Mouse (Mus musculus) heart, embryonic 11.5 days (tissue): ENCODE measurements at regions not wholly inside any gene's neighbourhood (a gene's known extent, or its start where the extent isn't known, plus 50 kb on each side); places are given as distances from the start of the nearest gene placed in this dataset.

Source experiments
- ATAC-seq: fragments of 200-750 bp; cut with Nextera tagmentation; replicated peaks from 2 replicates; pipeline ENCODE4 v1.8.0; 2017; ENCODE audit warnings: moderate library complexity; ENCODE audit not compliant: insufficient number of reproducible peaks, low FRiP score, low TSS enrichment
- H3K27ac ChIP-seq: fragments of 300-500 bp; sonication (generic); 2 replicates; pipeline ENCODE4 v1.5.1; 2014; ENCODE audit warnings: mild to moderate bottlenecking, low read depth, low read length
- H3K27me3 ChIP-seq: fragments of 300-500 bp; sonication (generic); 2 replicates; pipeline ENCODE4 v1.6.1; 2014; ENCODE audit warnings: mild to moderate bottlenecking, low read length, mixed read lengths; ENCODE audit not compliant: control insufficient read depth, insufficient read depth
- H3K36me3 ChIP-seq: fragments of 300-500 bp; sonication (generic); 2 replicates; pipeline ENCODE4 v1.6.1; 2014; ENCODE audit warnings: mild to moderate bottlenecking, low read length, moderate library complexity, mixed read lengths; ENCODE audit not compliant: control insufficient read depth, insufficient read depth
- H3K4me1 ChIP-seq: fragments of 300-500 bp; sonication (generic); 2 replicates; pipeline ENCODE4 v1.6.1; 2014; ENCODE audit warnings: low read length; ENCODE audit not compliant: control insufficient read depth, insufficient read depth
- H3K4me2 ChIP-seq: fragments of 300-500 bp; sonication (generic); 2 replicates; pipeline ENCODE4 v1.6.1; 2014; ENCODE audit warnings: mild to moderate bottlenecking, moderate library complexity
- H3K4me3 ChIP-seq: fragments of 300-500 bp; sonication (generic); 2 replicates; pipeline ENCODE4 v1.5.1; 2014; ENCODE audit warnings: low read depth, low read length
- H3K9ac ChIP-seq: fragments of 300-500 bp; sonication (generic); 2 replicates; pipeline ENCODE4 v1.6.1; 2014; ENCODE audit warnings: mild to moderate bottlenecking, low read depth, low read length, moderate library complexity
- H3K9me3 ChIP-seq: fragments of 300-500 bp; sonication (generic); replicated peaks from 2 replicates; pipeline ENCODE4 v1.6.1; 2016; ENCODE audit warnings: low read length; ENCODE audit not compliant: control insufficient read depth
- WGBS: fragments of 180-500 bp; shearing (Covaris S2); extraction: QIAGEN DNeasy Blood & Tissue Kit; methylation state at CpG from one replicate; pipeline ENCODE4 v1.1.7; 2014; ENCODE audit not compliant: insufficient replicate concordance; 5-methylcytosine and 5-hydroxymethylcytosine counted together

DNA sequence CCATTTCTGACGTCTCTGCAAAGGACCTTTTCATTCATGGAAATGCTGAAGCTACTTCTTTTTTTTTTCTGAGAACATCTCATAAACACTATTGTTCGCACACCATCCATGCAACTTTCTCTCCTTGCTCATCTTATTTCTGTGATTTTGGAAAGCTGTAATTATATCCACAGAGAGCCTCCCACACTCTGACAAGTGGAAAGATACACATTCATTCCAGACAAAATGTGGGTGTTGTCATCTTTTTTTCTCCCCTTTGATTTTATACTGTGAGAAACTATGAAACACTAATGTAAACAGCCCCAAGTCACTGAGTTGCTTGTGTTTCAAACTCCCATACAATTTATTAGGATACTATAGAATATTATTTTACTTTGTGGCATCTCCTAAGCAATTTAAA is 129.6 kb upstream of the Galnt5 start:
- Histone ChIP-seq H3K4me3 (no peak overlapping the region), H3K4me1 (no peaks in the 10 kb centered on the region), H3K9ac (no peak overlapping the region), H3K27me3 (no peaks in the 10 kb centered on the region), H3K9me3 (no peaks in the 10 kb centered on the region), H3K4me2 (no peak overlapping the region), H3K27ac (no peak overlapping the region), H3K36me3 (no peaks in the 10 kb centered on the region; the same call in 1 of the 2 replicates)
- ATAC-seq, result no peak
- 65% methylated on average over 2 of the region's 2 CpGs for WGBS

DNA sequence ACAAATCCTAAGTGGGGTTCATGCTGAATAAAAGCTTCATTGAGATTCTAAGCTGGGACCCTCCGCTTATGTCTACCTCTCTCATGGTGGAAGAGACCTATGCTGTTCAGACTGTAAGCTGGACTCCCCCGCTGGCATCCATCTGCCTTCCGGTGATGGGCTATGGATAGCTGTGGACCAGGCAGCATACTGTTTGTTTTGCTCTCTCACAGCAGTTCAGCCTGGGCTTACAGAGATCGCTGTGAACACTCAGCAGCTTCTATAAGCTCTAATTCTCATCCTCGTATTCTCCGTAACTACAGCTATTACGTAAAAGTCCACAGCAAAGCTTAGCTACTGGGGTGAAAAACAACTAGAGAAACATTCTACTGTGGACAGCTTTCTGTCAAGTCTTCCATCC is 97.5 kb upstream of the Galnt5 start:
- ATAC-seq, result no peak
- WGBS, result 88% methylated on average over 7 of the region's 7 CpGs
- H3K4me2 ChIP-seq, result no peak overlapping the region
- no peak overlapping the region for H3K4me3 ChIP-seq
- no peaks in the 10 kb centered on the region for H3K36me3 ChIP-seq
- H3K27me3 ChIP-seq, result no peaks in the 10 kb centered on the region
- H3K4me1 ChIP-seq, result no peaks in the 10 kb centered on the region
- no peaks in the 10 kb centered on the region for H3K9me3 ChIP-seq
- H3K9ac ChIP-seq, result no peak overlapping the region
- no peak overlapping the region for H3K27ac ChIP-seq

DNA sequence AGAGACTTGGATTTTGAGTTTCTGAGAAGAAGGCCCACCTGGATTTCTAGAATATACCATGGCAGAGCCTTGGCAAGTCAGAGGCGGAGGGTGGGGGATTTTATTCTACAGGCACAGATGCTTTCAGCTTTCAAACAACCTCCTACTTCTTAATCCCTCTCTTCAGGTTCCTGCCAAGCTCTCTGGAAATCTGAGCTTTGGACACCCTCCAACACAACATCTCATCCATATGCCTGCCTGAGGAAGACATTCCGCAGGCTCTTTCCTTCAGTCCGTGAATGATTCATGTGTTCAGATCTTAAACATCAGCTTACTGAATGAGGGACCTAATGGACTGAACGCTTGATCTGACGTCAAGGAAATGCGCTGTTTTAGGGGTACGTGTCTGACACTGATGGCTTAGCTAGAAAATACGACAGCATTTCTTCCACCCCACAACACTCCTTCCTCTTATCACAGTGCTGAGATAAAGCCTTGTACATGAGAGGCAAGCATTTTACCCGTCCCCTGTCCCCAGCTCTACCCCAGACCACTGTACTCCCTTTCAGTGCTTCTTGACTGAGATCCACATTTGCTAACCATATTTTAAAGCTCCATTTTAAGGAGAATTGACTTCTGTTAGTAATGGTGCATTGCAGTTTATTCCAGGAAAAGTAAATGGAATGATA is 97.0 kb upstream of the Galnt5 start:
- WGBS, result 49% methylated on average over 9 of the region's 9 CpGs
- no peaks in the 10 kb centered on the region for H3K9me3 ChIP-seq
- H3K27ac ChIP-seq, result no peak overlapping the region
- H3K4me3 ChIP-seq, result no peak overlapping the region
- H3K4me2 ChIP-seq, result no peak overlapping the region
- H3K36me3 ChIP-seq, result no peaks in the 10 kb centered on the region
- ATAC-seq, result no peak
- no peak overlapping the region for H3K9ac ChIP-seq
- no peaks in the 10 kb centered on the region for H3K4me1 ChIP-seq
- H3K27me3 ChIP-seq, result no peaks in the 10 kb centered on the region

DNA sequence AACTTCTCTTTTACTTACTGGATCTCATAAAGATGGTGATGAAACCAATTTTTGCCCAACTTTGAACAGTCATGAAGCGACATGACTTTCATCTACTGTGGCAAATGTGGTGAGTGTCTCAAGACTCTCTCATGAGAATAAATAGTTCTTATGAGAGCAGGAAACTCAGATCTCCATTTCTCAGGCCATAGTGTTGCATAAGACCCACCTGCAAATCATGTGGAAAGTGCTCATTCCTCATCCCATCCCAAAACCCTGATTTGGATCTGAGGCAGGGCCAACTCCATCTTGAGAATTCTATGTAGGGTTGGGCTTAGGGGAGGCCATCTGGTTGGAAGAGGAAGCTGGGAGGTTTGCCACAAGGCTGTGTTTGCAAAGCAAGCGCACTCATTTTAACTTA is 92.5 kb upstream of the Galnt5 start:
- Histone ChIP-seq H3K27ac (no peak overlapping the region), H3K4me2 (no peak overlapping the region), H3K36me3 (no peaks in the 10 kb centered on the region), H3K4me3 (no peak overlapping the region), H3K4me1 (no peaks in the 10 kb centered on the region), H3K9ac (no peak overlapping the region), H3K27me3 (no peaks in the 10 kb centered on the region), H3K9me3 (no peaks in the 10 kb centered on the region)
- 78% methylated on average over 2 of the region's 2 CpGs for WGBS
- no peak for ATAC-seq

DNA sequence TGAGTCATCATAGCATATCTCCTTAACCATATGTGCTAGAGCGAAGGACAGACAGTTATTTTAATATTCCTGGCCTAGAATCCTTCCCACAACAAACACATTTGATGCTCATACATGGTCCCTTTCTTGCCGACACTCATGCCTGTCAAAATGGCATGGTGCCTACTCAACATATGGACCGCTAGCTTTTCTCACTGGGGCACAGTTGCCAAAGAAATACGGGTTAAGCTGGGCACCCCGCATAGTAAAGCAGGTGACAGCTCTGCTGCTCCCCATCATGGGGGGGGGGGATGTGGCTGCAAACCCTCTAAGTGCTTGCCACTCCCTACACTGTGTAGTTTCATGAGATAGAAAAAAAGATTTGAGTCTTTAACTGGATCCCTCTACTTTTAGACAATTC is 90.7 kb upstream of the Galnt5 start:
- H3K4me2 ChIP-seq, result no peak overlapping the region
- H3K9ac ChIP-seq, result no peak overlapping the region
- no peaks in the 10 kb centered on the region for H3K4me1 ChIP-seq
- 81% methylated on average over 5 of the region's 5 CpGs for WGBS
- no peaks in the 10 kb centered on the region for H3K9me3 ChIP-seq
- H3K27ac ChIP-seq, result no peak overlapping the region
- no peaks in the 10 kb centered on the region for H3K27me3 ChIP-seq
- no peaks in the 10 kb centered on the region for H3K36me3 ChIP-seq
- ATAC-seq, result no peak
- no peak overlapping the region for H3K4me3 ChIP-seq

DNA sequence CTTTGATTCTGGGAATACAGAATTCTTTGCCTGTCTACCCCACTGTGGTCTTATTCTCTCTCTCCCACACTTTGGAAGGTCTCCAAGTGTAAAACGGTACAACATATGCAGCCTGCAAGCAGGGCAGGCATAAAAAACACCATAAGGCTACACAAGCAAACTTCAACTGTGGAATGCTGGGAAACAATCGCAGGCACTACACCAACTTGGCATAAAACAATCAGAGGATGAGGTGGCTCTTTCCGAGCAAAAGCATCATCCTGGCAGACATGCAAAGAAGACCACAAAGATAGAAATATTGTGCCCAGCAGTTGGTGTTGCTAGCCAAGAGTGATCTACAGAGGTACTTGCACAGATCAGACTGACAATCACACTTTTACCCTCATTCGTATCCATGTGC is 88.0 kb upstream of the Galnt5 start:
- H3K27me3 ChIP-seq, result no peaks in the 10 kb centered on the region
- H3K36me3 ChIP-seq, result no peaks in the 10 kb centered on the region
- no peak for ATAC-seq
- WGBS, result 84% methylated on average over 4 of the region's 4 CpGs
- no peak overlapping the region for H3K27ac ChIP-seq
- no peak overlapping the region for H3K4me2 ChIP-seq
- no peaks in the 10 kb centered on the region for H3K4me1 ChIP-seq
- no peaks in the 10 kb centered on the region for H3K9me3 ChIP-seq
- no peak overlapping the region for H3K9ac ChIP-seq
- no peak overlapping the region for H3K4me3 ChIP-seq

DNA sequence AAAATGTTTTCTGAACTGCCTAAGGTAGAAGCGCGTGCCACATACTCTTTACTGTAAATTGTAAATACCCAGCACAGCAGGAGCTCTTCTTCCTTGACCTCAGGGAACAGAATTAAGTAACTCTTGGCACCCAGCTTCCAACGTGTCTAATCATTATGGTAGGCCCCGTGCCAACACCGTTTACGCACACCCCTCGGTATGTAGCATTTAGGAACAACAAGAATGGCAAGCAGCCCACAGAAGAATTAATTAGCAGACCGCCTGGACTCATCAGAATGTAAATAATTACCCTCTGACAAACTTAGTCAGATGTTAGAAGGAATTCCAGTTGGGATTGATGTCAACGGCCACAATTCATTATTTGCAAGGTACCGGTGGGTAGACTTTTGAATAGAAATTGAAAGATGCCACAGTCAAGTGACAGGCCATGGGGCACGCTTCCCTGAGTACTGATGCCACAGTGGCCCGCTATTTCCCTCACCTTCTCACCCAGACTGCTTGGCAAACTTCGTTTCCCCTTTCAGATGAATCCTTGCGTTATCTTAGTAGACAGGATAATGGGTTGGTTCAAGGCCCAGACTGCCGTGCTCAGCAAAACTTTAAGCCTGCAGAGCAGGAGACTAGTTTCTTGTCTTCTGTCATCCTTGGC is 81.2 kb upstream of the Galnt5 start:
- no peaks in the 10 kb centered on the region for H3K36me3 ChIP-seq
- no peak for ATAC-seq
- no peak overlapping the region for H3K27ac ChIP-seq
- no peaks in the 10 kb centered on the region for H3K27me3 ChIP-seq
- no peak overlapping the region for H3K9ac ChIP-seq
- no peak overlapping the region for H3K4me2 ChIP-seq
- WGBS, result 81% methylated on average over 15 of the region's 15 CpGs
- H3K9me3 ChIP-seq, result no peaks in the 10 kb centered on the region
- no peaks in the 10 kb centered on the region for H3K4me1 ChIP-seq
- no peak overlapping the region for H3K4me3 ChIP-seq

DNA sequence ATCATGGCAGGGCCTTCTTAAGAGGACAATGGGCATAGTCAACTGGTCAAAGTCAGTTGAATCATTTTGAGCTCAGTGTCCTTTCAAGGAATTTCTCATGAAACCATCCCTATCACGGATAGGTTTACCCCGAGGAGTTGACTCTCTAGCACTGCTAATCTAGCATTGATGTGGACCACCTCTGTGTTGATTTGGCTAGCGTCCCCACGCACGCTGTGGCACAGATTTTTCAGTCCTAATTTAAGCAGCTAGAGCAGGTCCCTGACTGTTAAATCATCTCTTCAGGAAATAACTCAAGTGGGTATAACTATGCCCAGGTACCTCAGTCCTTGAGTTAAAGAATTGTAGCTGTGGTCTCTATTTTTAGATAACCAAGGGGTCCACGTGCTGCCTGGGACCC is 80.0 kb upstream of the Galnt5 start:
- no peak for ATAC-seq
- H3K4me3 ChIP-seq, result no peak overlapping the region
- H3K9me3 ChIP-seq, result no peaks in the 10 kb centered on the region
- no peak overlapping the region for H3K4me2 ChIP-seq
- no peaks in the 10 kb centered on the region for H3K36me3 ChIP-seq
- WGBS, result 78% methylated on average over 6 of the region's 6 CpGs
- H3K27ac ChIP-seq, result no peak overlapping the region
- no peak overlapping the region for H3K9ac ChIP-seq
- no peaks in the 10 kb centered on the region for H3K27me3 ChIP-seq
- no peaks in the 10 kb centered on the region for H3K4me1 ChIP-seq

DNA sequence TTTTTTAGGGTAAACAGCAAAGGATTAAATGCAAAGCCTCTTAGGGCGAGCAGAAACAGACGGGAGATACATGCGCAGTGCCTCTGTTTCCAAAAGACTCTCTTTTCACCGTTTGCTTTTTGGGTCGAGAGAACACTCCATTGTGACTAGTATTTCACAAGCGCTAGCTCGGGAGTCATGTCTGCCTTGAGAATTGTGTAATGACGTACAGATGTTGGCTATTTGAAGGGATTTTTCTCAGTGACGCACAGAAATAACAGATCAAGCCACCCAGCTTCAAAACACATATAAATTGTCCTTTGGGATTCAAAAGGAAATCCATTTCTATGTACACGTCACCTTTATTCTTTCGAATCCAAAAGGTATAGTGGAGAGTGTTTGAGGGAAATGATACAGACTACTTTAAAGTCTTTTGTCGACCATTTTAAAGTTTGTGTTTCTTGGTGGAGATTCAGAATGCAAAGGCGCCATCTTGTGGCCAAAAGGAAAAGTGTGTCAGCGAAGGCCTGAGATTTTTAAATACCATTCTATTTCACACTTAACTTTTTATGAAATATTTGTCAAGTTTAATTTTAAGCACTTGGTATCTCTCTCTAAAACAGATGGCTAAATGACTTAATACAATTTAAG is 78.5 kb upstream of the Galnt5 start:
- Histone ChIP-seq H3K4me2 (no peak overlapping the region), H3K4me3 (no peak overlapping the region), H3K36me3 (no peaks in the 10 kb centered on the region), H3K27ac (no peak overlapping the region), H3K27me3 (no peaks in the 10 kb centered on the region), H3K4me1 (no peaks in the 10 kb centered on the region), H3K9me3 (no peaks in the 10 kb centered on the region), H3K9ac (no peak overlapping the region)
- WGBS, result 50% methylated on average over 14 of the region's 14 CpGs
- no peak for ATAC-seq
